Mouse (Mus musculus) brain, embryonic 14.5 days (tissue): ENCODE measurements at regions not wholly inside any gene's neighbourhood (a gene's known extent, or its start where the extent isn't known, plus 50 kb on each side); places are given as distances from the start of the nearest gene placed in this dataset.

Experiments
- CTCF ChIP-seq: fragments of 200-500 bp; IDR thresholded peaks from 2 replicates; pipeline ENCODE4 v1.5.1; 2012; ENCODE audit warnings: inconsistent platforms, mild to moderate bottlenecking, moderate library complexity, borderline replicate concordance; ENCODE audit not compliant: insufficient read depth, insufficient read length; ENCODE audit errors: extremely low read depth
- POLR2A ChIP-seq: fragments of 200-500 bp; IDR thresholded peaks from 2 replicates; pipeline ENCODE4 v1.6.1; 2012; ENCODE audit warnings: mild to moderate bottlenecking, inconsistent platforms, borderline replicate concordance; ENCODE audit not compliant: poor library complexity, insufficient read depth, insufficient read length, severe bottlenecking; ENCODE audit errors: extremely low read depth

DNA sequence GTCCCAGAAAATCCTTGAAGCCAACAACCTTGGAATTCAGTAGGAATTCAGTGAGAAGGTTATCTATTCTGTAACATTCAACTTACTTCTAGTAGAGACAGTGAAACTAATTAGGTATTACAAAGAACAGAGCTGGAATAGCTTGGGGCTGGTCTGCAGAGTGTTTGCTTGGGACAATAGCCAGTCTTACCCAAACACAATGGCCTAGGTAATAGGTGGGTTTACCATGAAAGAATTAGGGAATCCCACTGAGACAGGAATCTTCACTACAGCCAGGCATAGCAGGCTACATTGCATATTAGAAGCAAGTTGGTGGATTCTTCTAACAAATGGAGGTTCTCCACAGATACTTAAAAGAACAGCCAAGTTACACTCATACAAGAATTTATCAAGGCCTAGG is 449.0 kb upstream of the Gabra5 start:
- no peak for TF ChIP-seq CTCF
- no peak for TF ChIP-seq POLR2A
